19 mouse cellular contexts compared by ENCODE assay signal in genomic region chr2:8344748-8345147, GRCm38 (mm10).
DNase-seq lines count a peak whose midpoint lies in the region; ATAC-seq and TF ChIP-seq lines count a peak whose summit lies in the region.
"Had no signal": no experiment of that assay in that cellular context is flagged by ENCODE, and none has a peak within 500 bp of the region (broad histone marks: within the 10 kb centered on the region; RNA-seq: fewer than 3 reads in every experiment).

No protein-coding gene starts in this region.

- no peaks in the 10 kb centered on the region for H3K27me3 ChIP-seq in hindbrain, embryonic 11.5 days (ENCODE audit: control insufficient read depth, insufficient read depth, low read length)
- H3K27me3 ChIP-seq: embryonic facial prominence, embryonic 13.5 days; heart, embryonic 12.5 days; limb, embryonic 15.5 days had no signal

- TF ChIP-seq CTCF in layer of hippocampus, adult 2 months (conservative IDR thresholded peaks at IDR 0.05) = no peak

- no peak overlapping the region for H3K4me2 ChIP-seq in hindbrain, embryonic 11.5 days (replicated peaks; ENCODE audit: low read depth, low read length)
- H3K4me2 ChIP-seq: embryonic facial prominence, embryonic 13.5 days; heart, embryonic 12.5 days; limb, embryonic 15.5 days; lung, embryonic 14.5 days had no signal

- H3K4me1 ChIP-seq in hindbrain, embryonic 11.5 days (replicated peaks; ENCODE audit: control insufficient read depth, insufficient read depth, low read length) = no peaks in the 10 kb centered on the region
- H3K4me1 ChIP-seq: embryonic facial prominence, embryonic 13.5 days; forebrain, embryonic 10.5 days; heart, embryonic 12.5 days; limb, embryonic 15.5 days had no signal

- 91% methylated on average over 3 of the region's 3 CpGs for WGBS in hindbrain, embryonic 11.5 days

- H3K9me3 ChIP-seq in hindbrain, embryonic 11.5 days (ENCODE audit: control insufficient read depth, low read length) = no peaks in the 10 kb centered on the region
- H3K9me3 ChIP-seq: embryonic facial prominence, embryonic 13.5 days; forebrain, embryonic 10.5 days; heart, embryonic 12.5 days; limb, embryonic 15.5 days had no signal

- H3K9ac ChIP-seq in hindbrain, embryonic 11.5 days (ENCODE audit: low read depth, low read length) = no peak overlapping the region
- H3K9ac ChIP-seq: embryonic facial prominence, embryonic 13.5 days; heart, embryonic 12.5 days; limb, embryonic 15.5 days; lung, embryonic 14.5 days had no signal

- no peaks in the 10 kb centered on the region for H3K36me3 ChIP-seq in hindbrain, embryonic 11.5 days (ENCODE audit: control insufficient read depth, insufficient read depth, low read length)
- H3K36me3 ChIP-seq: embryonic facial prominence, embryonic 13.5 days; forebrain, embryonic 10.5 days; heart, embryonic 12.5 days; limb, embryonic 15.5 days had no signal

- peak overlapping the region; percentile 88 for H3K27ac ChIP-seq in layer of hippocampus, adult 2 months
- H3K27ac ChIP-seq in hindbrain, embryonic 11.5 days (ENCODE audit: low read depth, low read length) = no peak overlapping the region
- H3K27ac ChIP-seq: embryonic facial prominence, embryonic 13.5 days; forebrain, embryonic 10.5 days; limb, embryonic 15.5 days had no signal

- peak; percentile 89 to 92 for DNase-seq in frontal cortex, adult 2 months (ENCODE audit: extremely low spot score in 1 of 2, low spot score in 1 of 2)
- DNase-seq in layer of hippocampus, adult 2 months (ENCODE audit: low spot score in 2 of 2) = peak; percentile 70 to 88
- peak; percentile 88 for DNase-seq in left cerebral cortex, adult 9 months (ENCODE audit: low spot score in 2 of 2)
- peak; percentile 81 to 91 for DNase-seq in right cerebral cortex, postnatal 36 days (ENCODE audit: low spot score in 2 of 2)
- DNase-seq in hindbrain, embryonic 11.5 days (ENCODE audit: low spot score) = no peak
- no peak for DNase-seq in heart, postnatal 4 days
- no peak for DNase-seq in gastrocnemius, adult 18-20 months (ENCODE audit: low spot score)
- DNase-seq: adrenal gland, postnatal 10 days; cerebellum, postnatal 14 days; gastrocnemius, postnatal 25 days; heart, postnatal 36 days; lung, embryonic 14.5 days; midbrain, embryonic 14.5 days; thymus, adult 2 months had no signal

- ATAC-seq in hindbrain, embryonic 11.5 days (ENCODE audit: low FRiP score) = no peak
- ATAC-seq: CD4-positive, CD25-positive, alpha-beta regulatory T cell, adult 4 months had no signal

- H3K4me3 ChIP-seq in layer of hippocampus, adult 2 months = no peak overlapping the region
- no peak overlapping the region for H3K4me3 ChIP-seq in hindbrain, embryonic 11.5 days (ENCODE audit: low read depth, low read length)
- H3K4me3 ChIP-seq: embryonic facial prominence, embryonic 13.5 days; forebrain, embryonic 10.5 days; heart, embryonic 12.5 days; limb, embryonic 15.5 days had no signal

Comparison
In these comparisons a context has a peak if more than half of its experiments do, and no peak if none do; other contexts are left out.
1. DNase-seq: peak in frontal cortex, adult 2 months (2 of 2), layer of hippocampus, adult 2 months (2 of 2), left cerebral cortex, adult 9 months (2 of 2) and right cerebral cortex, postnatal 36 days (2 of 2); none in hindbrain, embryonic 11.5 days (single experiment), heart, postnatal 4 days (single experiment) and gastrocnemius, adult 18-20 months (single experiment).